Mouse (Mus musculus): ENCODE measurements at regions not wholly inside any gene's neighbourhood (a gene's known extent, or its start where the extent isn't known, plus 50 kb on each side); places are given as distances from the start of the nearest gene placed in this dataset.

DNA sequence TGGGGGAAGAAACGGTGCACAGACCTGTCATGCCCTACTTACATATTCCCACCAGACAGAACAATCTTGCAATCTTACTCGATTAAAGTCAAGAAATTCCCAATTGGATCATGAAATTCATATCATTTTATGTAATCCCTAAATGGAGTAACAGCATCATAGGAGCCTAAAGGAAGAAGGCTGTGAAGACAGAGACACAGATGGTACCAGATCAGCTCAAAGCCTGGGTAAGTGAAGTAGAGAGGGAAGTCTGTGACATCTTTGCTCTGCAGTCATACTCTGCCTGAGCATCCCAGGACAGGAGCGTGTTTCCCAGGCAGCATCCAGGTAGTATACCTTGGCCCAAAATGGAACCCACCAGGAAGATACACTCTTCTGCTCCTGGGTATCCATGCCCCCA is 108.6 kb downstream of the Diras2 start:
- Histone ChIP-seq H3K4me3 (no peak overlapping the region), H3K36me3 (no peaks in the 10 kb centered on the region), H3K9ac (no peak overlapping the region), H3K4me1 (replicated peaks) (no peaks in the 10 kb centered on the region), H3K4me2 (no peak overlapping the region), H3K27ac (no peak overlapping the region), H3K9me3 (replicated peaks) (no peaks in the 10 kb centered on the region), H3K27me3 (0 out of 2 replicates have a peak, but pooled peaks cover 2% of the 10 kb centered on the region)
- ATAC-seq (replicated peaks; ENCODE audit: insufficient number of reproducible peaks, insufficient read depth, low FRiP score, low read depth), result no peak
- WGBS, result 76% methylated on average over 3 of the region's 3 CpGs

DNA sequence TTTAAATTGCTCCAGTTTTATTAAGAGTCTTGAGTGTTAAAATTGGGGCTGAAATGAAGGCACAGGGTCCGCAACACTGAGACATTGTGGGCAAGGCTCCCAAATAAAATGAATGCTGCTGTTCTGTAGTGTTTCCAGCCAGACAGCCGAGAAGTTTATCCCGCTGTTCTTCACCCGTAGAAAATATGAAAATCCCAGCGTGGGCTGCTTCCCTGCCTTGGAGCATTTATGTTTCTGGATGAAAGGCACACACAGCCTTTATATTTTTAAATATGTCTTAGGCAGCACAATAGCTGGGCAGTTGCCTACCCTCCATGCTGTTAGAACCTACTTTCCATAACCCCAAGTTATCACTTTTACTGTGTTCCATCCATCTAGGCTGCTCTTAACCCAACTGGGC is 102.6 kb downstream of the Diras2 start:
- Histone ChIP-seq H3K4me3 (no peak overlapping the region), H3K9ac (no peak overlapping the region), H3K36me3 (no peaks in the 10 kb centered on the region), H3K4me2 (no peak overlapping the region), H3K27me3 (no peaks in the 10 kb centered on the region), H3K9me3 (replicated peaks) (no peaks in the 10 kb centered on the region), H3K4me1 (replicated peaks) (no peaks in the 10 kb centered on the region), H3K27ac (no peak overlapping the region)
- WGBS, result 80% methylated on average over 5 of the region's 5 CpGs
- no peak for ATAC-seq (replicated peaks; ENCODE audit: insufficient number of reproducible peaks, insufficient read depth, low FRiP score, low read depth)

DNA sequence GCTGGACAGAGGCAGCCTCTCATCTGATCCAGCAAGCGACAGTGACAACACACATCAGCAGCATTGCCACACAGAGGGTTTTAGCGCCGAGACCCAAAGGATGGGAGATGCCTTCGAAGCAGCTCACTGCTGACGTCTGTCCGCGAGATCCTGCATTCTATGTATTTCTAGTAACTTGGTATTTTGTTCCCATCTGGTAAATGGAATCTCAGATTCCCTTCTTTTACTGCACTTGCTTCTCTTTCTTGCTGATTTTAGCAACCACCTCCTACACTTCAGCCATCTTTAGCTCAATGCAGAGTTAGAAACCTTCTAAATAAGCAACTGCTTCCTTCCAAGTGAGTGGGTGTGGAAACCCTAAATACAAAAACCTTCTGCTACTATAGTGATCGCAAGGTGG is 94.3 kb downstream of the Diras2 start:
- Histone ChIP-seq H3K9ac (no peak overlapping the region), H3K27me3 (no peaks in the 10 kb centered on the region), H3K36me3 (no peaks in the 10 kb centered on the region), H3K27ac (no peak overlapping the region), H3K4me3 (no peak overlapping the region), H3K4me2 (no peak overlapping the region), H3K9me3 (replicated peaks) (no peaks in the 10 kb centered on the region), H3K4me1 (replicated peaks) (no peaks in the 10 kb centered on the region)
- 59% methylated on average over 8 of the region's 8 CpGs for WGBS
- no peak for ATAC-seq (replicated peaks; ENCODE audit: insufficient number of reproducible peaks, insufficient read depth, low FRiP score, low read depth)

DNA sequence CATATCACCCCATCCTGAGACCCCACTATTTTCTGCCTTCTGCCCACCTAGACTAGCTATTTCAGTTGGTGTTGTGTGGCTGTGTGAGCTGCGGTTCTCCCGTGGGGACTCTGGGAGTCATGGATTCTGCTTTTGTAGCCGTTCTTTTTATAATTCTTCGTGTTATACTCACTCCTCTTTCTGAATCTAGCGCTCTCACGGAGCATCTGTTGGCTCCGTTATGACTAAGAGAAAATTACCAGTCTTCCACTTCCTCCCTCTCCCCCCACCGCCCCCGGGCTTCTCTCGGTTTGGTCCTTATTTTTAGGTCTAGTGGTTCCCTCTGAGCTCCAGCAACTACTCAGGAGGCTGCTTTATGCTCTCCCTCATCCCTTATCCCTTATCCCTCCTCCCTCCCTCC is 85.6 kb downstream of the Diras2 start:
- H3K27ac ChIP-seq, result no peak overlapping the region
- H3K4me2 ChIP-seq, result no peak overlapping the region
- H3K27me3 ChIP-seq, result no peaks in the 10 kb centered on the region
- no peak for ATAC-seq (replicated peaks; ENCODE audit: insufficient number of reproducible peaks, insufficient read depth, low FRiP score, low read depth)
- no peaks in the 10 kb centered on the region for H3K9me3 ChIP-seq (replicated peaks)
- 72% methylated on average over 10 of the region's 10 CpGs for WGBS
- no peaks in the 10 kb centered on the region for H3K36me3 ChIP-seq
- no peak overlapping the region for H3K9ac ChIP-seq
- H3K4me1 ChIP-seq (replicated peaks), result peaks cover 3% of the 10 kb centered on the region; the same call in 1 of the 2 replicates
- no peak overlapping the region for H3K4me3 ChIP-seq

DNA sequence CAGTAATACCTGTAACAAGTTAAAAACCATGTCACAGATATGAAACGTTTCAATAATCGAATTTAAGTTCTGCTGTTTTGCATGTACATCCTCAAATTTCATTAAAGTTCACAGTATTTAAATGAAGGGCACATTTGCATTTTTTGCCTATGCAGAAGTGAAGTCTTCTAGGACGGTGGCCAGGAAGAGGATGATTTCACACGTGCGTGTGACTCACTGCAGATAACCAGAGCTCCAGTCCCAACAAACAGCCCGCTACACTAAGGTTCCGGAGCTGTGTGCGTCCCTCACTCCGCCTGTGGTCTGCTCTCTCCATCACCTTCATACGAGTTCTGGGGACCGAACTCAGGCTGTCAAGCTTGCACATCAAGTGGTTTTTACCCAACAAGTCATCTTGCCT is 82.2 kb downstream of the Diras2 start:
- H3K27ac ChIP-seq, result no peak overlapping the region
- H3K36me3 ChIP-seq, result no peaks in the 10 kb centered on the region
- no peak overlapping the region for H3K4me3 ChIP-seq
- H3K27me3 ChIP-seq, result no peaks in the 10 kb centered on the region
- ATAC-seq (replicated peaks; ENCODE audit: insufficient number of reproducible peaks, insufficient read depth, low FRiP score, low read depth), result no peak
- H3K4me2 ChIP-seq, result no peak overlapping the region
- WGBS, result 66% methylated on average over 11 of the region's 11 CpGs
- H3K9ac ChIP-seq, result no peak overlapping the region
- H3K9me3 ChIP-seq (replicated peaks), result no peaks in the 10 kb centered on the region
- H3K4me1 ChIP-seq (replicated peaks), result peaks cover 12% of the 10 kb centered on the region

DNA sequence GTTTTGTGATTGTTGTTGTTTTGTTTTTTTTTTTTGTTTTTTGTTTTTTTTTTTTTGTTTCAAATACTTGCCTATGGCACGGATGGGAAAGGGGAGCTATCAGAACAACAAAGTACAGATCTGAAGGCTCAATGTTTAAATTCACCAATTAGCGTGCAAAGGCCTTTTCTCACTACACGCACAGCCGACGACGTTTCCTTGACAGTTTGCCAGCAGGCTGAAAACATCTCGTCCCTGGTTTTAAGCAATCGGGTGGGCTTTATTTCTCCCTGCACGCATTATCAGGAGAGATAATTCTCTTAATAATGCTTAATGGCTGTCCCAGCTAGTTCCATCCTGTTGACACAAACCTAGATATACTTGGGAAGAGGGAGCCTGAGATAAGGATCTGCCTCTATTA is 79.6 kb downstream of the Diras2 start:
- Histone ChIP-seq H3K36me3 (no peaks in the 10 kb centered on the region), H3K4me3 (no peak overlapping the region), H3K4me2 (peak overlapping the region; percentile 21; the same call in 1 of the 2 replicates), H3K4me1 (replicated peaks) (peaks cover 22% of the 10 kb centered on the region), H3K27me3 (no peaks in the 10 kb centered on the region), H3K9ac (no peak overlapping the region), H3K9me3 (replicated peaks) (no peaks in the 10 kb centered on the region), H3K27ac (no peak overlapping the region)
- 24% methylated on average over 9 of the region's 9 CpGs for WGBS
- no peak for ATAC-seq (replicated peaks; ENCODE audit: insufficient number of reproducible peaks, insufficient read depth, low FRiP score, low read depth)

DNA sequence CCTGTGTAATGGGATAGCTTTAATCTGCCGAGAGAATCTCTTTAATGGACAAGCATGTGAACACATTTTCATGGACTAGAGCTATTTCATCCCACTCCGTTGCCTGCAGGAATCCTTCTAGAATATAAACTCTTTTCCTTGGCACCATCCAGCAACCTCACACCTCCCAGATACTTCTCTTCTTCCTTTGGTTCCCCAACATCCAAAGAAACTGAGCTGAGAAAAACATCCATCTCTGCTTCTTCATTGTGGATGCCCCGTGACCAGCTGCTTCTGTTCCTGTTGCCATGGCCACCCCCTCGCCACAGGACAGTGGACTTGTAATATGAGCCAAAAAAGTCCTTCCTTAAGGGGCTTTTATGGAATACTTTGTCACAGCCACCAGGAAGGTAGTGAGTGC is 78.8 kb downstream of the Diras2 start:
- peaks cover 22% of the 10 kb centered on the region for H3K4me1 ChIP-seq (replicated peaks)
- H3K27me3 ChIP-seq, result no peaks in the 10 kb centered on the region
- no peak overlapping the region for H3K27ac ChIP-seq
- H3K9ac ChIP-seq, result no peak overlapping the region
- no peaks in the 10 kb centered on the region for H3K36me3 ChIP-seq
- WGBS, result 68% methylated on average over 4 of the region's 4 CpGs
- no peak overlapping the region for H3K4me2 ChIP-seq
- no peaks in the 10 kb centered on the region for H3K9me3 ChIP-seq (replicated peaks)
- ATAC-seq (replicated peaks; ENCODE audit: insufficient number of reproducible peaks, insufficient read depth, low FRiP score, low read depth), result no peak
- no peak overlapping the region for H3K4me3 ChIP-seq
